Mouse (Mus musculus): ENCODE data around the gene Angel1.

Angel1 gene

GRCm38 (mm10) chr12:86724300-86724699, 2.0 kb downstream of the Angel1 start:
- no peaks in the 10 kb centered on the region; the same call in 1 of the 2 replicates for H3K27me3 ChIP-seq (ENCODE audit: control insufficient read depth, insufficient read depth, low read length, poor library complexity, severe bottlenecking)
- no peaks in the 10 kb centered on the region; the same call in 1 of the 2 replicates for H3K36me3 ChIP-seq (ENCODE audit: control insufficient read depth, insufficient read depth, low read length, poor library complexity, severe bottlenecking)
- no peak for DNase-seq (ENCODE audit: low read depth, low spot score)

DNA sequence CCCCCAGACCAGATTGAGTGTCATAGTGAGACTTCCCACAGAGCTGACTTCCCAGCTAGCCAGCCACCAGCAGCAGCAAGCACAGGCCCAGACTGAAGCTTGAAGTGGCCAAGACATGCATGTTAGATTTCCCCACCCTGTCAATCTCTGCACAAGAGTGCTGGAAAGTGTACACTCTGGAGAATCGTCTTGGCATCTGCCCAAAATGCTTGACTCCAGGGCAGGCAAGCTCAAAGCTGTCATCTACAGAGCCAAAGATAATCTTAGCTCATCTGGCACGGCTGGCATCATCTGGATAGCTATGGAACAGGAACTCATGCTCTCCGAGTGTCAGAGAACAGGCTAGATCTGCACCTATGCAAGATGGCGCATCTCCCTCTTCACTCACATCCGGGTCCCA, 4.8 kb downstream of the Angel1 start:
- Histone ChIP-seq H3K27me3 (ENCODE audit: control insufficient read depth, insufficient read depth, low read length, poor library complexity, severe bottlenecking) (no peaks in the 10 kb centered on the region; the same call in 1 of the 2 replicates), H3K36me3 (ENCODE audit: control insufficient read depth, insufficient read depth, low read length, poor library complexity, severe bottlenecking) (no peaks in the 10 kb centered on the region; the same call in 1 of the 2 replicates)
- no peak for DNase-seq (ENCODE audit: low read depth, low spot score)

DNA sequence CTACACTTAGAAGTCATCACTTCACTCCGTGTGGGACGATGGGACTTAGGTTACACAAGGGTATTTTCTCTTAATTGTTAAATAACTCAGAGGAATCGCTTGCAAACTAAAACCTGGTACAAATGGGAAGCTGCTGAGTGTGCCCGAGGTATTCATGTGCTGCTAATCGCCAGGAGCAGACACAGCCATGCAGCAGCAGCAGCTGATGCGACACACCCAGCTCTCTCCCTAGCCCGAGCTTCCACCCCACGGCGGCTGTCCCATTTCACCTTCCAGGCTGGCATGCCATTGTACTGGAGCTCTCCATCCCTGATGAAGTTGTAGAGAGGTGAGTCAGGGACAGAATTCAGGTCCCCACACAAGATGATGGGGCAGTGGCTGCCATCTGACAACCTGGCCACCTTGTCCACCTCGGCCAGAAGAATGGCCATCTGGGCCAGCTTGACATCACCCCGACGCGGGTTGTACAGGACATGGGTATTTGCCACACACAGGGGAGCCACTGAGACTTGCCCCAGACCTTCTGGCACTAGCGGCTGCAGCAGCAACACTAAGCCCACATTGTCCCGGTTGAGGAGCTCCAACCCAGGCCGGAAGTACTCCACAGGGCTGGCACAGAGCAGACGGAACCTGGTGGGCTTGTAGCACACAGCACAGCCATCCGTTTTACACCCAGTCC, 6.2 kb downstream of the Angel1 start:
- no peak for DNase-seq (ENCODE audit: low read depth, low spot score)

GRCm38 (mm10) chr12:86716962-86717361, 9.3 kb downstream of the Angel1 start:
- Histone ChIP-seq H3K36me3 (ENCODE audit: control insufficient read depth, insufficient read depth, low read length, poor library complexity, severe bottlenecking) (no peaks in the 10 kb centered on the region; the same call in 1 of the 2 replicates), H3K27me3 (ENCODE audit: control insufficient read depth, insufficient read depth, low read length, poor library complexity, severe bottlenecking) (no peaks in the 10 kb centered on the region)
- no peak for DNase-seq (ENCODE audit: low read depth, low spot score)

More for the DNA sequence above, 6.2 kb downstream of the Angel1 start:
- Histone ChIP-seq H3K36me3 (ENCODE audit: control insufficient read depth, insufficient read depth, low read length, poor library complexity, severe bottlenecking) (no peaks in the 10 kb centered on the region; the same call in 1 of the 2 replicates), H3K27me3 (ENCODE audit: control insufficient read depth, insufficient read depth, low read length, poor library complexity, severe bottlenecking) (no peaks in the 10 kb centered on the region)

GRCm38 (mm10) chr12:86715401-86715800, 10.9 kb downstream of the Angel1 start:
- no peaks in the 10 kb centered on the region for H3K27me3 ChIP-seq (ENCODE audit: control insufficient read depth, insufficient read depth, low read length, poor library complexity, severe bottlenecking)
- no peaks in the 10 kb centered on the region for H3K36me3 ChIP-seq (ENCODE audit: control insufficient read depth, insufficient read depth, low read length, poor library complexity, severe bottlenecking)
- peak; percentile 60 for DNase-seq (ENCODE audit: low read depth, low spot score)

DNA sequence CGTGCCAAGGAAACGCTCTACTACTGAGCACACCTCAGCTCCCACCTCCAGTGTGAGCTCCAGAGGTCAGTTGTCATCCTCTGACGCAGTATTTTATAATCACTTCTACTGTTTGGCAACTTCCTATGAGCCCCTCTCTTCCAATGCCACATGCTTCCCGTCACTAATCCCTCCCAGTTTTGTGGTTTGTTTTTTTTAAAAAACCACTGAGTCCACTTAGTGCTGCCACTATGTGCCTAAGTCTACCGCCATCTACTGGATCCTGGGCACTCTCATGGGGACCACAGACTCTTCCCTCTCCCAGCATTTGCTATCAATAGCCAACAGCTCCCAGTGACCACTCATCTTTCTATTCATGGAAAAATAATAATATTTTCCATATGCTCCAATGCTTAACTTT, 12.2 kb downstream of the Angel1 start:
- DNase-seq (ENCODE audit: low read depth, low spot score): no peak
- no peaks in the 10 kb centered on the region for H3K27me3 ChIP-seq (ENCODE audit: control insufficient read depth, insufficient read depth, low read length, poor library complexity, severe bottlenecking)

GRCm38 (mm10) chr12:86705843-86706242, 20.4 kb downstream of the Angel1 start:
- DNase-seq (ENCODE audit: low read depth, low spot score): no peak
- H3K27me3 ChIP-seq (ENCODE audit: control insufficient read depth, insufficient read depth, low read length, poor library complexity, severe bottlenecking): no peaks in the 10 kb centered on the region
- H3K36me3 ChIP-seq (ENCODE audit: control insufficient read depth, insufficient read depth, low read length, poor library complexity, severe bottlenecking): no peaks in the 10 kb centered on the region; the same call in 1 of the 2 replicates

More for the DNA sequence above, 12.2 kb downstream of the Angel1 start:
- H3K36me3 ChIP-seq (ENCODE audit: control insufficient read depth, insufficient read depth, low read length, poor library complexity, severe bottlenecking): no peaks in the 10 kb centered on the region

DNA sequence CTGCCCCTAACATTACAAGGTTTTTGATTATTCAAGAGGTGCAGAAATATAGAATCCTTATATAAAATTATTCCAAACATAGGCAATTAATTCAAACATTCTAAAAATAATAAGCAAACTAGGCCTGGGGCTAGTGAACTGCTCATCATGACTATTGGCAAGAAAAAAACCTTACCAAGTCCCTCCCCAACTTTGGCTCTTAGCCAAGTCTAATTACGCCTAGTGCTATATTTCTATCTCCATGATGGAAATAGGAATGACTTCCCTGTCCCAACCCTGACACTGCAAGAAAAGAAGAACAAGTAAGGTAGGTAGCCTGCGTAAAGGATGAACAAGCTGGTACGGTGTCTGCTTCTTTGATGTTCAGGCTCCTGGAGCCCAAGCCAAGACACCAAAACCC, 23.6 kb downstream of the Angel1 start:
- Histone ChIP-seq H3K36me3 (ENCODE audit: control insufficient read depth, insufficient read depth, low read length, poor library complexity, severe bottlenecking) (no peaks in the 10 kb centered on the region; the same call in 1 of the 2 replicates), H3K27me3 (ENCODE audit: control insufficient read depth, insufficient read depth, low read length, poor library complexity, severe bottlenecking) (no peaks in the 10 kb centered on the region)
- no peak for DNase-seq (ENCODE audit: low read depth, low spot score)

- H3K36me3 ChIP-seq (ENCODE audit: control insufficient read depth, insufficient read depth, low read length, poor library complexity, severe bottlenecking): no peaks in the 10 kb centered on the region; the same call in 1 of the 2 replicates
- no peak for DNase-seq (ENCODE audit: low read depth, low spot score)
- no peaks in the 10 kb centered on the region for H3K27me3 ChIP-seq (ENCODE audit: control insufficient read depth, insufficient read depth, low read length, poor library complexity, severe bottlenecking)
Observed at GRCm38 (mm10) chr12:86701491-86701890, 24.8 kb downstream of the Angel1 start.

- Histone ChIP-seq H3K36me3 (ENCODE audit: control insufficient read depth, insufficient read depth, low read length, poor library complexity, severe bottlenecking) (no peaks in the 10 kb centered on the region; the same call in 1 of the 2 replicates), H3K27me3 (ENCODE audit: control insufficient read depth, insufficient read depth, low read length, poor library complexity, severe bottlenecking) (no peaks in the 10 kb centered on the region)
- DNase-seq (ENCODE audit: low read depth, low spot score): no peak
Observed at GRCm38 (mm10) chr12:86700927-86701310, 25.3 kb downstream of the Angel1 start.

DNA sequence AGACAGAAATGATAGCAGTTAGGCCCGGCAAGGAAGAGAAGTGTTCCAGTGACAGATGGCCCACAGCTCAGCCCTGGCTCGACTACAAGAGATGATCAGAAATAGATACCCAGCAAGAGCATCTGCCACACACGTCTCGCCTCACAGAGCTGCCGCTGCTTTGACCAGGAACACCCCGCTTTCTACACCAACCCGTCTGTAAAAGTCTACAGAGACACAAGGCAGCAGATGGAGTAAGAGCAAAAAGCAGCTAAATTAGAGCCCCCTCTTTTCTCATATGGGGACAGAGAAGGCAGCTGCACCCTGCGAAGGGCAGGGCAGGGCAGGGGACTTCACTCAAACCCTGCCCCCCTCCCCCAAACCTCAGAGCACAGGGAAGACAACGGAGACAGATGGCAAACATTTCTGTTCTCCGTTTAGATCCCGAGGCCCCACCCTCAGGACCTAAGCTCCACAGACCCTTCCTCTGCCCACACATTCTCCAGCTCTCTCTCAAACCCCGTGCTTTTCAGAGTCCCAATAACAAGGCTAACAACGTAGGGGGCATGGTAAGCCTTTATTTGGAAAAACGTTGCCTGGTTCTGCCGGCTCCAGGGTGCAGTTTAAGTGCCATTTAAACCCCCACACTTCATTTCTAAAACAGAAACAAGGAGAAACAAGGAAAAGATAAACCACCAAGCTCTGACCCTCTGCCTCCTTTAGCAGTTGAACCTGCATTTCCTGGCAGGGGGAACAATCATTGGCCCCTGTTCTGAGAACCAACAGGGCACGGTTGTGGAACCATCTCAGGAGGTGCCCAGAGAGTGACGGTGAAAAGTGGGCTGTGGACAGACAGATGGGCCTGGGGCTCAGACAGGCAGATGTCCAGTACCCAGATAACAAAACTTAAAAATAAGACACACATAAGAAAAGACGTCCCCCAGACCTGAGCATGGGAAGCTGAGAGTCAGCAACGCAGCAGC, 26.0 kb downstream of the Angel1 start:
- DNase-seq (ENCODE audit: low read depth, low spot score): no peak
- no peaks in the 10 kb centered on the region for H3K27me3 ChIP-seq (ENCODE audit: control insufficient read depth, insufficient read depth, low read length, poor library complexity, severe bottlenecking)
- no peaks in the 10 kb centered on the region; the same call in 1 of the 2 replicates for H3K36me3 ChIP-seq (ENCODE audit: control insufficient read depth, insufficient read depth, low read length, poor library complexity, severe bottlenecking)

GRCm38 (mm10) chr12:86698537-86698936, 27.7 kb downstream of the Angel1 start:
- DNase-seq (ENCODE audit: low read depth, low spot score): no peak
- Histone ChIP-seq H3K27me3 (ENCODE audit: control insufficient read depth, insufficient read depth, low read length, poor library complexity, severe bottlenecking) (no peaks in the 10 kb centered on the region), H3K36me3 (ENCODE audit: control insufficient read depth, insufficient read depth, low read length, poor library complexity, severe bottlenecking) (no peaks in the 10 kb centered on the region; the same call in 1 of the 2 replicates)

DNA sequence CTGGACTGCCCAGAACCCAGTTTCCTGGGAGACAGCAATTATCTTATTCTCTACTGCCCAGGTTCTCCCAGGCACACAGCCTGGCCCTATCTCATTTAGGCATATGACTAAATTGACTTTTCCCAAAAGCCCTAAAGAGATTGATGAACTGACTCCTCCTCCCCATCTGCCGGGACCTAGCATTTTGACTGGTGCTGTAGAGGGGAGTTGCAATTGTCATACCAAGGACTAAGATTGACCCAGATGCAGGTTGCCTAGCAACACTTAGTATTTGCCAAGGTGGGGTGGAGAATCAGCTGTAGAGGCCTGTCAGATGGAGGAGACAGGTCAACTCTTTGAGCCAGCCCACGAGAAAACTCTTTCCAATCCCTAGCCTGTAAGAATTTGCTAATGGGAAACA, 28.3 kb downstream of the Angel1 start:
- no peaks in the 10 kb centered on the region for H3K27me3 ChIP-seq (ENCODE audit: control insufficient read depth, insufficient read depth, low read length, poor library complexity, severe bottlenecking)
- no peaks in the 10 kb centered on the region for H3K36me3 ChIP-seq (ENCODE audit: control insufficient read depth, insufficient read depth, low read length, poor library complexity, severe bottlenecking)
- DNase-seq (ENCODE audit: low read depth, low spot score): no peak

DNA sequence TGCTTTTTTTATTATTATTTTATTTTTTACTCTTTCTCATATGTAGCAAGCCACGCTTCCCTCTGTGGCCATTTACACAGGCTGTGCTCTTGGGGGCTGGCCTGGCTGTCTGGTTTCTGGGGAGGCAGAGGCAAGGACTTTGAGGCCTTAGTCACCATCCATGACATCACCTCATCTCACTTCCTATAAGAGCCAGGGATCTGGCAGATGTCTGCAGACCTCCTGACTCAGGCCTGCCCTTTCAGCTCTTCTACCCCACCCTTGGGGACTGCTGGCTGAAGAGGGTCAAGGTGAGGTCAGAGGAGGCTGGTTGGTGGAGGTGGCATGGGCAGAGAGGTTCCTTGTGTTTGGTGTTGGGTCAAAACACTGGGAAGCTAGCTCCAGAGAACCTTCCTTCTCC, 31.8 kb downstream of the Angel1 start:
- Histone ChIP-seq H3K36me3 (ENCODE audit: control insufficient read depth, insufficient read depth, low read length, poor library complexity, severe bottlenecking) (no peaks in the 10 kb centered on the region), H3K27me3 (ENCODE audit: control insufficient read depth, insufficient read depth, low read length, poor library complexity, severe bottlenecking) (no peaks in the 10 kb centered on the region)
- DNase-seq (ENCODE audit: low read depth, low spot score): no peak

DNA sequence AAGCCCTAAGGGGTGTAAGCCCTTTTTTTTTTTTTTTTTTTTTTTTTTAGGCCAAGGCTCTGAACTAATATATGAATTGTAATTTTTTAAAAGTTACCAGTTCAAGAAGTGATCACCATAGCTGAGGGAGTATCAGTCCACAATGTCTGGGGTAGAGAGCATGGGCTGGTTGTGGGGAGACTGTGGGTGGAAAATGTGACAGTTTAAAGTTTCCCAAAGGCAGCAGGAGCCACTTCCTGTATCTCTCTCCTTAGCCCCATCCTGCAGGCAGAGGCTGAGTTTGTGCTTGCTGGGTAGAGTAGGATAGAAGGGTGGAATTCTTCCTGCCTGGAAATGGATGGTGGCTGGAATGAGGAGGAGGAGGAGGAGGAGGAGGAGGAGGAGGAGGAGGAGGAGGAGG, 32.9 kb downstream of the Angel1 start:
- H3K27me3 ChIP-seq (ENCODE audit: control insufficient read depth, insufficient read depth, low read length, poor library complexity, severe bottlenecking): no peaks in the 10 kb centered on the region
- no peak for DNase-seq (ENCODE audit: low read depth, low spot score)
- no peaks in the 10 kb centered on the region for H3K36me3 ChIP-seq (ENCODE audit: control insufficient read depth, insufficient read depth, low read length, poor library complexity, severe bottlenecking)
